Mouse (Mus musculus) kidney, adult 2 months (tissue): ENCODE results near the gene Gbp5. TPM values are rescaled to one million over a fixed set of nuclear protein-coding genes. Genes with fewer than 3 reads are reported as not detected.

Experiments
- DNase-seq: peaks from one replicate; pipeline ENCODE4 v3.0.0; 2021
- H3K27ac ChIP-seq: fragments of 200-500 bp; 2 replicates; pipeline ENCODE4 v1.5.1; 2012; ENCODE audit warnings: low read depth, low read length, control low read depth, inconsistent platforms; ENCODE audit not compliant: insufficient read depth
- H3K27me3 ChIP-seq: fragments of 200-500 bp; replicated peaks from 2 replicates; pipeline ENCODE4 v1.6.1; 2012; ENCODE audit warnings: mild to moderate bottlenecking, moderate library complexity, low read length, inconsistent platforms; ENCODE audit not compliant: control insufficient read depth, insufficient read depth
- H3K36me3 ChIP-seq: fragments of 200-500 bp; 2 replicates; pipeline ENCODE4 v1.6.1; 2012; ENCODE audit warnings: mild to moderate bottlenecking, moderate library complexity, low read length, inconsistent platforms; ENCODE audit not compliant: control insufficient read depth, insufficient read depth
- H3K4me1 ChIP-seq: fragments of 200-500 bp; 2 replicates; pipeline ENCODE4 v1.6.1; 2011; ENCODE audit warnings: low read length; ENCODE audit not compliant: control insufficient read depth, insufficient read depth
- H3K4me3 ChIP-seq: fragments of 200-500 bp; 2 replicates; pipeline ENCODE4 v1.5.1; 2011; ENCODE audit warnings: mild to moderate bottlenecking, low read depth, low read length, control low read depth; ENCODE audit not compliant: insufficient read depth
- CTCF ChIP-seq: fragments of 200-500 bp; conservative IDR thresholded peaks from 2 replicates; pipeline ENCODE4 v1.5.1; 2011; ENCODE audit warnings: low read depth, mild to moderate bottlenecking, control low read depth, low read length, moderate library complexity, mixed read lengths; ENCODE audit not compliant: insufficient read depth, insufficient read length
- POLR2A ChIP-seq: fragments of 200-500 bp; IDR thresholded peaks from one replicate; pipeline ENCODE4 v1.6.1; 2011; ENCODE audit warnings: low read depth, low read length, control low read depth
- WGBS: fragments of 180-500 bp; shearing (Covaris S2); methylation state at CpG from one replicate; pipeline ENCODE4 v1.1.7; 2018; 5-methylcytosine and 5-hydroxymethylcytosine counted together
- polyA plus RNA-seq: library from polyadenylated mRNA; depleted of rRNA; stranded (reverse); fragments of >200 nt; gene quantifications from 2 replicates; pipeline ENCODE4 v1.2.3, GENCODE M21; 2012

The Gbp5 gene
- polyA plus RNA-seq, 1 experiment = 2.3 TPM

- H3K4me3 ChIP-seq = no peak overlapping the region
- WGBS = 81% methylated on average over 5 of the region's 5 CpGs
- no peak for DNase-seq
Observed at GRCm38 (mm10) chr3:142498941-142499340, 5.2 kb downstream of the Gbp5 start.

GRCm38 (mm10) chr3:142528116-142528515 is 34.3 kb downstream of the Gbp5 start:
- no peaks in the 10 kb centered on the region for H3K36me3 ChIP-seq
- no peak overlapping the region for H3K4me3 ChIP-seq
- no peak for DNase-seq
- H3K27ac ChIP-seq = no peak overlapping the region
- 86% methylated on average over 3 of the region's 3 CpGs for WGBS
- H3K27me3 ChIP-seq = no peaks in the 10 kb centered on the region
- TF ChIP-seq CTCF (no peak), POLR2A (no peak)
- no peaks in the 10 kb centered on the region for H3K4me1 ChIP-seq

More at GRCm38 (mm10) chr3:142498941-142499340, 5.2 kb downstream of the Gbp5 start:
- no peaks in the 10 kb centered on the region for H3K27me3 ChIP-seq
- no peak overlapping the region for H3K27ac ChIP-seq
- TF ChIP-seq POLR2A (no peak), CTCF (no peak)
- no peaks in the 10 kb centered on the region for H3K4me1 ChIP-seq
- no peaks in the 10 kb centered on the region for H3K36me3 ChIP-seq

- 30% methylated on average over 2 of the region's 2 CpGs for WGBS
- peak overlapping the region; percentile 95 for H3K4me3 ChIP-seq
- no peak overlapping the region for H3K27ac ChIP-seq
- TF ChIP-seq CTCF (no peak), POLR2A (no peak)
- no peaks in the 10 kb centered on the region for H3K27me3 ChIP-seq
- DNase-seq = no peak
- H3K4me1 ChIP-seq = no peaks in the 10 kb centered on the region
- H3K36me3 ChIP-seq = no peaks in the 10 kb centered on the region
Observed at GRCm38 (mm10) chr3:142529597-142529996, 35.8 kb downstream of the Gbp5 start.

- Histone ChIP-seq H3K4me1 (no peaks in the 10 kb centered on the region), H3K27ac (peak within 1 kb of the TSS; percentile 64), H3K4me3 (peak within 1 kb of the TSS; percentile 95), H3K27me3 (no peaks in the 10 kb centered on the region), H3K36me3 (no peaks in the 10 kb centered on the region)
- TF ChIP-seq CTCF = no peak
- no peak for TF ChIP-seq POLR2A
- 1% methylated on average over 30 of the region's 30 CpGs for WGBS
- peak; percentile 89 for DNase-seq
Observed at GRCm38 (mm10) chr3:142530087-142530953, 36.5 kb downstream of the Gbp5 start, which contains the start of gene Gbp7. Gene Gbp7 (plus strand): TSS chr3:142530342.

GRCm38 (mm10) chr3:142531595-142531994 is 37.8 kb downstream of the Gbp5 start:
- Histone ChIP-seq H3K27ac (no peak overlapping the region), H3K27me3 (no peaks in the 10 kb centered on the region), H3K4me3 (no peak overlapping the region), H3K36me3 (no peaks in the 10 kb centered on the region), H3K4me1 (no peaks in the 10 kb centered on the region)
- 94% methylated on average over 3 of the region's 3 CpGs for WGBS
- no peak for DNase-seq
- TF ChIP-seq CTCF (no peak), POLR2A (no peak)

GRCm38 (mm10) chr3:142533185-142533584 is 39.4 kb downstream of the Gbp5 start:
- Histone ChIP-seq H3K4me3 (no peak overlapping the region), H3K36me3 (no peaks in the 10 kb centered on the region), H3K27ac (no peak overlapping the region), H3K4me1 (no peaks in the 10 kb centered on the region), H3K27me3 (no peaks in the 10 kb centered on the region)
- 96% methylated on average over 3 of the region's 3 CpGs for WGBS
- no peak for DNase-seq
- no peak for TF ChIP-seq POLR2A
- no peak for TF ChIP-seq CTCF

- 90% methylated on average over 1 of the region's 1 CpGs for WGBS
- peaks cover 3% of the 10 kb centered on the region; the same call in 1 of the 2 replicates for H3K4me1 ChIP-seq
- no peak for DNase-seq
- H3K27me3 ChIP-seq = no peaks in the 10 kb centered on the region
- no peak overlapping the region for H3K27ac ChIP-seq
- no peak overlapping the region for H3K4me3 ChIP-seq
- no peaks in the 10 kb centered on the region for H3K36me3 ChIP-seq
- no peak for TF ChIP-seq POLR2A
- no peak for TF ChIP-seq CTCF
Observed at GRCm38 (mm10) chr3:142535667-142536066, 41.9 kb downstream of the Gbp5 start.
